Mouse (Mus musculus): ENCODE results near the gene Olfr1459. TPM values are rescaled to one million over a fixed set of nuclear protein-coding genes. Genes with fewer than 3 reads are reported as not detected.

Gene Olfr1459
- not detected in 2 replicates for polyA plus RNA-seq (2012)

DNA sequence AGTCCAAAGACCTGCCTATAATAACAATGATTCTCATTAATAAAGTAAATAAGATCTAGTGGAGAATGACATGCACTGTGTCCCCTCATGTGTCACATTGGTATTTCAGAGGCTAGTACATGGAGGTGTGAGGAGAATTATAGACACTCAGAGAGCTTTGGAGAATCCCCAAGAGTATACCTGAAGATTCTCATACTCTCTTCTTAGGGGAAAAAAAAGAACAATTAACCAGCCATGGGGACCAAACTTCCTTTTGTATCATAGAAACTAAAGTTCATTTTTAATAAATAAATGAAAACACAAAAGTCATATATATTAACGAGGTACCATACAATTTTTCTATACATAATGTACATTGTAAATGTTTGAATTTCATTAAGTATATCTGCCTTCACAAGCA is at the start of gene Olfr1459:
Olfr1459 (minus strand) TSS at position 101 of the 400 bp plus-strand sequence.
- no peaks in the 10 kb centered on the region for H3K4me1 ChIP-seq (ENCODE audit: control insufficient read depth)
- no peak within 1 kb of the TSS for H3K4me3 ChIP-seq (replicated peaks)
- TF ChIP-seq GATA1 (IDR thresholded peaks at IDR 0.05; ENCODE audit: low read length), result no peak
- TF ChIP-seq TAL1 (IDR thresholded peaks at IDR 0.05; ENCODE audit: low read length), result no peak
- no peaks in the 10 kb centered on the region for H3K36me3 ChIP-seq (ENCODE audit: control insufficient read depth)
- H3K9me3 ChIP-seq (ENCODE audit: control insufficient read depth, low read length), result peaks cover 3% of the 10 kb centered on the region
- H3K27me3 ChIP-seq (ENCODE audit: control insufficient read depth), result no peaks in the 10 kb centered on the region

- no peaks in the 10 kb centered on the region for H3K36me3 ChIP-seq (ENCODE audit: control insufficient read depth)
- TF ChIP-seq GATA1 (IDR thresholded peaks at IDR 0.05; ENCODE audit: low read length), result no peak
- TF ChIP-seq TAL1 (IDR thresholded peaks at IDR 0.05; ENCODE audit: low read length), result no peak
Measured at GRCm38 (mm10) chr19:13185434-13185833, 36.1 kb upstream of the Olfr1459 start, which contains the start of gene Olfr1462. Gene Olfr1462, plus strand, starts transcription at chr19:13185734.

GRCm38 (mm10) chr19:13162700-13163099 is 13.4 kb upstream of the Olfr1459 start, which contains the start of gene Olfr1461:
Gene Olfr1461, plus strand, starts transcription at chr19:13163000.
- no peaks in the 10 kb centered on the region for H3K4me1 ChIP-seq (ENCODE audit: control insufficient read depth)
- no peaks in the 10 kb centered on the region; the same call in 1 of the 2 replicates for H3K9me3 ChIP-seq (ENCODE audit: control insufficient read depth, low read length)
- no peak within 1 kb of the TSS for H3K4me3 ChIP-seq (replicated peaks)
- no peaks in the 10 kb centered on the region for H3K27me3 ChIP-seq (ENCODE audit: control insufficient read depth)
- TF ChIP-seq TAL1 (IDR thresholded peaks at IDR 0.05; ENCODE audit: low read length) (no peak), GATA1 (IDR thresholded peaks at IDR 0.05; ENCODE audit: low read length) (no peak)
- H3K36me3 ChIP-seq (ENCODE audit: control insufficient read depth), result no peaks in the 10 kb centered on the region

More at GRCm38 (mm10) chr19:13185434-13185833, 36.1 kb upstream of the Olfr1459 start, which contains the start of gene Olfr1462:
- Histone ChIP-seq H3K9me3 (ENCODE audit: control insufficient read depth, low read length) (peaks cover 3% of the 10 kb centered on the region; the same call in 1 of the 2 replicates), H3K4me1 (ENCODE audit: control insufficient read depth) (no peaks in the 10 kb centered on the region), H3K27me3 (ENCODE audit: control insufficient read depth) (no peaks in the 10 kb centered on the region), H3K4me3 (replicated peaks) (no peak within 1 kb of the TSS)

DNA sequence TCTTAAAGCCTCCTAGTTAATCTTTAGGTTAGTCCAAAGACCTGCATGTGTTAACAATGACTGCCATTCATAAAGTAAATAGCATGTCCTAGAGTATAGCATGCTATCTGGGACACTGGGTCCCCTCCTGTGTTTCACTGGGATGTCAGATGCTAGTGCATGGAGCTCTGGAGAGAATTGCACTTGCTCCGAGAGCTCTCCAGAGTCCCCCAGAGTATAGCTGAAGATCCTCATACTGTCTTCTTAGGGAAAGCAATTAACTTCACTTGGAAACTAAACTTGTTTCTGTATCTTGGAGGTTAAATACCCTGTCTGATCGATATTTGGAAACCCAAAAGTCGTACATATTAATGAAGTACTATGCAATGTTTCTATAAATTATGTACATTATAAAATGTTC is 42.7 kb downstream of the Olfr1459 start, which contains the start of gene Olfr1458:
Olfr1458 (minus strand) TSS at position 101 of the 400 bp plus-strand sequence.
- Histone ChIP-seq H3K4me3 (replicated peaks) (no peak within 1 kb of the TSS), H3K9me3 (ENCODE audit: control insufficient read depth, low read length) (peaks cover 2% of the 10 kb centered on the region; the same call in 1 of the 2 replicates), H3K27me3 (ENCODE audit: control insufficient read depth) (no peaks in the 10 kb centered on the region), H3K36me3 (ENCODE audit: control insufficient read depth) (no peaks in the 10 kb centered on the region), H3K4me1 (ENCODE audit: control insufficient read depth) (no peaks in the 10 kb centered on the region)
- TF ChIP-seq GATA1 (IDR thresholded peaks at IDR 0.05; ENCODE audit: low read length) (no peak), TAL1 (IDR thresholded peaks at IDR 0.05; ENCODE audit: low read length) (no peak)

GRCm38 (mm10) chr19:13097791-13098190 is 51.6 kb downstream of the Olfr1459 start, which contains the start of gene Olfr1457:
Gene Olfr1457, minus strand, starts transcription at chr19:13097891.
- Histone ChIP-seq H3K36me3 (ENCODE audit: control insufficient read depth) (no peaks in the 10 kb centered on the region), H3K4me1 (ENCODE audit: control insufficient read depth) (no peaks in the 10 kb centered on the region), H3K9me3 (ENCODE audit: control insufficient read depth, low read length) (no peaks in the 10 kb centered on the region), H3K4me3 (replicated peaks) (no peak within 1 kb of the TSS), H3K27me3 (ENCODE audit: control insufficient read depth) (no peaks in the 10 kb centered on the region)
- TF ChIP-seq GATA1 (IDR thresholded peaks at IDR 0.05; ENCODE audit: low read length), result no peak

DNA sequence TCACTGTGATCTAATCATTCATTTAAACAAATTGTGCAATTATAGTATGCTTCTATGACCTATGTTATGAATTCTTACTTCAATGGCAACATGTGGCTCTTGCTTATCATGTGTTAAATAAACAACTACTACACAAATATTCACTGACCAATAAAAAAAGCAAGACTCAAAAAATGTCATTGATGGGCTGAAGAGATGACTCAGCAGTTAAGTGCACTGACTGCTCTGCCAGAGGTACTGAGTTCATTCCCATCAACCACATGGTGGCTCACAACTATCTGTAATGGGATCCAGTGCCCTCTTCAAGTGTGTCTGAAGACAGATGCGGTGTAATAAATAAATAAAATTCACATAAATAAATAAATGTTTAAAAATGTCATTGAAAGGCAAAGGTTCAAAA is 55.4 kb downstream of the Olfr1459 start:
- Histone ChIP-seq H3K4me1 (ENCODE audit: control insufficient read depth) (no peaks in the 10 kb centered on the region), H3K36me3 (ENCODE audit: control insufficient read depth) (no peaks in the 10 kb centered on the region)
- no peak for TF ChIP-seq TAL1 (IDR thresholded peaks at IDR 0.05; ENCODE audit: low read length)
- no peak for TF ChIP-seq GATA1 (IDR thresholded peaks at IDR 0.05; ENCODE audit: low read length)

More for the DNA sequence above, 55.4 kb downstream of the Olfr1459 start:
- no peaks in the 10 kb centered on the region for H3K9me3 ChIP-seq (ENCODE audit: control insufficient read depth, low read length)
- H3K4me3 ChIP-seq (replicated peaks), result no peak overlapping the region
- no peaks in the 10 kb centered on the region for H3K27me3 ChIP-seq (ENCODE audit: control insufficient read depth)

Other genes starting within 250 kb of the Olfr1459 start
- gene Olfr1447, start 245.8 kb downstream of the Olfr1459 start, polyA plus RNA-seq (2012), result not detected in 2 replicates
- gene Olfr1448, start 225.1 kb downstream of the Olfr1459 start, polyA plus RNA-seq (2012), result not detected in 2 replicates
- not detected in 2 replicates for gene Olfr1449, start 218.7 kb downstream of the Olfr1459 start, polyA plus RNA-seq (2012)
- gene Olfr1450, start 199.3 kb downstream of the Olfr1459 start, polyA plus RNA-seq (2012), result not detected in 2 replicates
- gene Olfr1451, start 154.5 kb downstream of the Olfr1459 start, polyA plus RNA-seq (2012), result not detected in 2 replicates
- gene Olfr1453, start 121.2 kb downstream of the Olfr1459 start, polyA plus RNA-seq (2012), result not detected in 2 replicates
- 0.01 TPM in 1 of 2 replicates, not detected in the other for gene Olfr1454, start 88.9 kb downstream of the Olfr1459 start, polyA plus RNA-seq (2012)
- not detected in 2 replicates for gene Olfr1457, start 51.7 kb downstream of the Olfr1459 start, polyA plus RNA-seq (2012)
- gene Olfr1458, start 42.8 kb downstream of the Olfr1459 start, polyA plus RNA-seq (2012), result not detected in 2 replicates
- gene Olfr1461, start 13.5 kb upstream of the Olfr1459 start, polyA plus RNA-seq (2012), result not detected in 2 replicates
- not detected in 2 replicates for gene Olfr1462, start 36.2 kb upstream of the Olfr1459 start, polyA plus RNA-seq (2012)
- not detected in 2 replicates for gene Olfr1463, start 81.8 kb upstream of the Olfr1459 start, polyA plus RNA-seq (2012)
- not detected in 2 replicates for gene Olfr1465, start 166.0 kb upstream of the Olfr1459 start, polyA plus RNA-seq (2012)
- not detected in 2 replicates for gene Olfr1466, start 189.3 kb upstream of the Olfr1459 start, polyA plus RNA-seq (2012)
- gene Olfr1467, start 212.7 kb upstream of the Olfr1459 start, polyA plus RNA-seq (2012), result not detected in 2 replicates